19 mouse cellular contexts compared by ENCODE assay signal in the genomic region with DNA sequence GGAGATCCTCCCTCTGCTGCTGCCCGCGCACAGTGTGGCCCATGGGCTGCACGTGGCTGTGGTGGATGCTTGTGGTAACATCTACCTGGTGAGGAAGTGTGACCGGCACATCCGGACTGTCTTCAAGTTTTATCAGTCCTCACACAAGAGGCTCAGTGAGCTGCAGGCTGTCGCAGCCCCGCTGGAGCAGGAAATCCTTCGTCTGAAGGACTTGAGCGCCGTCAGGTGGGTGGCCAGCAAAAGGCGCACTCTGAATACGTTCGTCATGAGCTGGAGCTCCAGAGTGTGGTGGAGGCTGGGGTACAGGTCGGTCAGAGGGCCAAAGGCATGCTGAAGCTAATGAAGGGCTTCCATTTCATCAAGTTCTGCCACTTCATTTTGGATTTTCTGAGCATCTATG. TPM values are rescaled to one million over a fixed set of nuclear protein-coding genes. Genes with fewer than 3 reads are reported as not detected.
DNase-seq lines count a peak whose midpoint lies in the region; ATAC-seq and TF ChIP-seq lines count a peak whose summit lies in the region.
"Had no signal": no experiment of that assay in that cellular context is flagged by ENCODE, and none has a peak within 500 bp of the region (broad histone marks: within the 10 kb centered on the region; RNA-seq: fewer than 3 reads in every experiment).

No protein-coding gene starts in this region.

- no peak for ATAC-seq in liver, embryonic 12.5 days
- no peak for ATAC-seq in granulocyte monocyte progenitor cell, adult 5-6 weeks (replicated peaks; ENCODE audit: poor library complexity, severe bottlenecking)

- no peak overlapping the region for H3K27ac ChIP-seq in liver, adult 2 months (replicated peaks; ENCODE audit: insufficient read depth, low read depth, low read length)
- H3K27ac ChIP-seq in liver, embryonic 12.5 days, result no peak overlapping the region
- H3K27ac ChIP-seq in left cerebral cortex, adult 2 months, result no peak overlapping the region
- H3K27ac ChIP-seq: limb, embryonic 15.5 days had no signal

- H3K9me3 ChIP-seq in liver, embryonic 12.5 days (replicated peaks), result no peaks in the 10 kb centered on the region
- no peaks in the 10 kb centered on the region for H3K9me3 ChIP-seq in E14TG2a.4 (ENCODE audit: low read length)
- H3K9me3 ChIP-seq: limb, embryonic 15.5 days had no signal

- TF ChIP-seq CTCF in liver, adult 2 months (IDR thresholded peaks at IDR 0.05; ENCODE audit: low read depth, low read length), result 0 out of 2 replicates have a peak, but pooled peaks have one; percentile 9
- no peak; the same call in 1 of the 2 replicates for TF ChIP-seq CTCF in E14TG2a.4 (conservative IDR thresholded peaks at IDR 0.05; ENCODE audit: low read length)
- TF ChIP-seq CTCF in left cerebral cortex, adult 2 months (IDR thresholded peaks at IDR 0.05), result no peak

- no peaks in the 10 kb centered on the region for H3K27me3 ChIP-seq in liver, adult 2 months (ENCODE audit: control insufficient read depth, insufficient read depth, low read length)
- no peaks in the 10 kb centered on the region for H3K27me3 ChIP-seq in liver, embryonic 12.5 days (replicated peaks)
- peaks cover 8% of the 10 kb centered on the region for H3K27me3 ChIP-seq in E14TG2a.4 (ENCODE audit: insufficient read depth, low read length)
- H3K27me3 ChIP-seq: limb, embryonic 15.5 days had no signal

- intact Hi-C loops in left cerebral cortex, adult 2 months (cut with DNase I), result no loop called here

- H3K79me2 ChIP-seq in liver, adult 2 months (ENCODE audit: control insufficient read depth, insufficient read depth, low read length), result no peaks in the 10 kb centered on the region

- DNase-seq in liver, adult 2 months (ENCODE audit: extremely low read depth, low read depth, low spot score), result no peak
- peak; percentile 17 for DNase-seq in CD4-positive helper T cell, adult 2 months (ENCODE audit: low read depth, low spot score)
- DNase-seq in induced T-regulatory cell, adult 2 months (ENCODE audit: low read depth), result peak; percentile 38
- DNase-seq in left cerebral cortex, adult 2 months (ENCODE audit: extremely low spot score in 1 of 2, low spot score in 2 of 2), result no peak
- no peak for DNase-seq in ovary, postnatal 36 days (ENCODE audit: low spot score)
- DNase-seq: adrenal gland, postnatal 10 days; cerebellum, postnatal 14 days; heart, postnatal 36 days; kidney, adult 11 months; kidney, postnatal 14 days; lung, postnatal 14 days had no signal

- WGBS in liver, adult 2 months, result 85% methylated on average over 14 of the region's 14 CpGs
- WGBS in liver, embryonic 12.5 days (ENCODE audit: insufficient replicate concordance), result 47% methylated on average over 14 of the region's 14 CpGs

- no peaks in the 10 kb centered on the region for H3K4me1 ChIP-seq in liver, adult 2 months (ENCODE audit: control insufficient read depth, insufficient read depth, low read length)
- H3K4me1 ChIP-seq in liver, embryonic 12.5 days, result peaks cover 9% of the 10 kb centered on the region; the same call in 1 of the 2 replicates
- H3K4me1 ChIP-seq in E14TG2a.4 (replicated peaks; ENCODE audit: low read depth, low read length), result peaks cover 23% of the 10 kb centered on the region
- H3K4me1 ChIP-seq: limb, embryonic 15.5 days had no signal

- H3K9ac ChIP-seq in liver, adult 2 months (ENCODE audit: low read depth, low read length), result no peak overlapping the region
- H3K9ac ChIP-seq in liver, embryonic 12.5 days, result no peak overlapping the region
- H3K9ac ChIP-seq: limb, embryonic 15.5 days had no signal

- no peak for TF ChIP-seq POLR2A in liver, adult 2 months (IDR thresholded peaks at IDR 0.05; ENCODE audit: extremely low read depth, insufficient read depth, low read length)

- H3K4me3 ChIP-seq in liver, adult 2 months (ENCODE audit: insufficient read depth, low read depth, low read length), result no peak overlapping the region
- H3K4me3 ChIP-seq in liver, embryonic 12.5 days, result no peak overlapping the region
- peak overlapping the region; percentile 23; the same call in 1 of the 2 replicates for H3K4me3 ChIP-seq in E14TG2a.4 (replicated peaks; ENCODE audit: low read length)
- H3K4me3 ChIP-seq in left cerebral cortex, adult 2 months, result no peak overlapping the region
- H3K4me3 ChIP-seq: erythroblast, embryonic 14.5 days; limb, embryonic 15.5 days; myocyte had no signal

- H3K36me3 ChIP-seq in liver, adult 2 months (ENCODE audit: control insufficient read depth, insufficient read depth, low read length), result no peaks in the 10 kb centered on the region; the same call in 1 of the 2 replicates
- H3K36me3 ChIP-seq in liver, embryonic 12.5 days, result no peaks in the 10 kb centered on the region; the same call in 1 of the 2 replicates
- H3K36me3 ChIP-seq in E14TG2a.4 (ENCODE audit: insufficient read depth, low read length), result peaks cover 48% of the 10 kb centered on the region

- H3K4me2 ChIP-seq in liver, embryonic 12.5 days, result no peak overlapping the region
- H3K4me2 ChIP-seq: heart, embryonic 11.5 days; limb, embryonic 15.5 days; midbrain, embryonic 11.5 days had no signal

RNA-seq across cellular contexts. Expression of gene Atp6v0e2, which starts 8.2 kb away (rescaled TPM):
- 0.37 and 0.47 TPM in 2 replicates for total RNA-seq in liver, adult 2 months (2014; rRNA removed)
- 0.96 and 1.7 TPM in 2 replicates for polyA plus RNA-seq in liver, adult 2 months (2012; rRNA removed)
- 1.8 and 2.3 TPM in 2 replicates for polyA plus RNA-seq in liver, embryonic 12.5 days (2016; fragmentation: Nextera tagmentation; extraction: Ambion mirVana)
- 100 to 1,000 TPM; 411 to 422 TPM for total RNA-seq in left cerebral cortex, adult 2 months (2021)
- total RNA-seq in granulocyte monocyte progenitor cell, adult 5-6 weeks (2014; fragmentation: Nextera tagmentation), result not detected in 2 replicates
- total RNA-seq in granulocyte monocyte progenitor cell, adult 5-6 weeks (2017), result not detected in 2 replicates
- polyA plus RNA-seq: erythroblast, embryonic 14.5 days had no signal

RNA-seq across cellular contexts. Expression of gene Lrrc61, which starts 25.3 kb away (rescaled TPM):
- 3.2 and 3.3 TPM in 2 replicates for total RNA-seq in liver, adult 2 months (2014; rRNA removed)
- polyA plus RNA-seq in liver, adult 2 months (2012; rRNA removed), result 8.5 and 10.1 TPM in 2 replicates
- polyA plus RNA-seq in liver, embryonic 12.5 days (2016; fragmentation: Nextera tagmentation; extraction: Ambion mirVana), result 1.6 and 3.1 TPM in 2 replicates
- 10 to 100 TPM; 35.8 to 36.8 TPM for total RNA-seq in left cerebral cortex, adult 2 months (2021)
- 11.3 and 12.5 TPM in 2 replicates for total RNA-seq in granulocyte monocyte progenitor cell, adult 5-6 weeks (2014; fragmentation: Nextera tagmentation)
- 5.4 and 7.3 TPM in 2 replicates for total RNA-seq in granulocyte monocyte progenitor cell, adult 5-6 weeks (2017)

RNA-seq across cellular contexts. Expression of gene Rarres2, which starts 43.3 kb away (rescaled TPM):
- total RNA-seq in liver, adult 2 months (2014; rRNA removed), result 1,102 and 1,282 TPM in 2 replicates
- polyA plus RNA-seq in liver, adult 2 months (2012; rRNA removed), result 1,074 and 1,160 TPM in 2 replicates
- polyA plus RNA-seq in liver, embryonic 12.5 days (2016; fragmentation: Nextera tagmentation; extraction: Ambion mirVana), result 6.1 and 6.8 TPM in 2 replicates
- total RNA-seq in left cerebral cortex, adult 2 months (2021), result 10 to 100 TPM; 12.3 to 12.8 TPM
- not detected in 2 replicates for total RNA-seq in granulocyte monocyte progenitor cell, adult 5-6 weeks (2014; fragmentation: Nextera tagmentation)
- not detected in 2 replicates for total RNA-seq in granulocyte monocyte progenitor cell, adult 5-6 weeks (2017)
- polyA plus RNA-seq: erythroblast, embryonic 14.5 days had no signal

Comparison
In these comparisons a context has a peak if more than half of its experiments do, and no peak if none do; other contexts are left out.
1. DNase-seq: peak in CD4-positive helper T cell, adult 2 months (single experiment) and induced T-regulatory cell, adult 2 months (single experiment); none in liver, adult 2 months (single experiment), left cerebral cortex, adult 2 months (0 of 2) and ovary, postnatal 36 days (single experiment).
2. RNA of gene Atp6v0e2, which starts 8.2 kb away (total RNA-seq): 411 to 422 TPM in left cerebral cortex, adult 2 months; 0.37 to 0.47 TPM in liver, adult 2 months and not detected in granulocyte monocyte progenitor cell, adult 5-6 weeks; every median in the first group is over 100 times any median in the second.
3. RNA of gene Rarres2, which starts 43.3 kb away (total RNA-seq): 1,102 to 1,282 TPM in liver, adult 2 months; 12.3 to 12.8 TPM in left cerebral cortex, adult 2 months and not detected in granulocyte monocyte progenitor cell, adult 5-6 weeks; every median in the first group is over 10 times any median in the second.